Mouse (Mus musculus): Measurements from ENCODE around the gene Topaz1.

DNA sequence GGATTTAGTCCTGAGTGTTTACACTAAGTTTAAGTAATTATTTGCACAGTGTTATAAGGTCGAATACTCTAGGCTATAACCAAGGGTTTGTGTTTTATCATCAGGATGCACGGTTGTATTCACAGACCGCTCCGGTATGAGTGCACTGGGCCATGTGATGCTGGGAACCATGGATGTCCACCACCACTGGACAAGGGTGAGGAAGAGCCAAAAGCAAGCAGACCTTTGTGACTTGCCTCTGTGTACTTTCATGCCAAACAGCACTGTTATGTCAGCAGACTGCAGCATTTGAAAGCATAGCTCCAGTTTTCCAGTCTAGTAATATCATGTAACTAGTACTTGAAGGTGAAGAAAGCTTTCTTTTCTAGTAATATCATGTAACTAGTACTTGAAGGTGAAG, 79.6 kb downstream of the Topaz1 start:
- TF ChIP-seq CTCF (IDR thresholded peaks at IDR 0.05; ENCODE audit: insufficient read depth, low read depth, low read length) (no peak), POLR2A (IDR thresholded peaks at IDR 0.05; ENCODE audit: insufficient read depth, low read depth, low read length) (no peak)
